Mouse (Mus musculus) limb, embryonic 15.5 days (tissue): ENCODE results near the gene Ppp4r1. TPM values are rescaled to one million over a fixed set of nuclear protein-coding genes. Genes with fewer than 3 reads are reported as not detected.

Experiments
- ATAC-seq: fragments of 200-750 bp; cut with Nextera tagmentation; 2 replicates; pipeline ENCODE4 v1.8.0; 2017; ENCODE audit warnings: low read depth, moderate TSS enrichment; ENCODE audit not compliant: insufficient number of reproducible peaks, low FRiP score, low TSS enrichment
- H3K27ac ChIP-seq: fragments of 300-500 bp; sonication (generic); 2 replicates; pipeline ENCODE4 v1.5.1; 2015; ENCODE audit warnings: moderate library complexity, mild to moderate bottlenecking, inconsistent platforms
- H3K27me3 ChIP-seq: fragments of 300-500 bp; sonication (generic); 2 replicates; pipeline ENCODE4 v1.6.1; 2015; ENCODE audit warnings: inconsistent platforms
- H3K36me3 ChIP-seq: fragments of 300-500 bp; sonication (generic); 2 replicates; pipeline ENCODE4 v1.6.1; 2015; ENCODE audit warnings: inconsistent platforms
- H3K4me1 ChIP-seq: fragments of 300-500 bp; sonication (generic); 2 replicates; pipeline ENCODE4 v1.6.1; 2015; ENCODE audit warnings: inconsistent platforms
- H3K4me2 ChIP-seq: fragments of 300-500 bp; sonication (generic); 2 replicates; pipeline ENCODE4 v1.6.1; 2015; ENCODE audit warnings: mild to moderate bottlenecking, inconsistent platforms
- H3K4me3 ChIP-seq: fragments of 300-500 bp; sonication (generic); 2 replicates; pipeline ENCODE4 v1.5.1; 2015; ENCODE audit warnings: mild to moderate bottlenecking, inconsistent platforms
- H3K9ac ChIP-seq: fragments of 300-500 bp; sonication (generic); 2 replicates; pipeline ENCODE4 v1.6.1; 2015; ENCODE audit warnings: inconsistent platforms
- H3K9me3 ChIP-seq: fragments of 300-500 bp; sonication (generic); 2 replicates; pipeline ENCODE4 v1.6.1; 2016; ENCODE audit warnings: inconsistent platforms
- WGBS: fragments of 180-500 bp; shearing (Covaris S2); methylation state at CpG from one replicate; pipeline ENCODE4 v1.1.7; 2015; 5-methylcytosine and 5-hydroxymethylcytosine counted together
- polyA plus RNA-seq: library from polyadenylated mRNA; unstranded; fragments of >200 nt; fragmentation: Nextera tagmentation; extraction: Ambion mirVana; gene quantifications from 2 replicates; pipeline ENCODE4 v1.2.1, GENCODE M21; 2015

Gene Ppp4r1
- polyA plus RNA-seq, 1 experiment from 2014 or later = 37.7 TPM

DNA sequence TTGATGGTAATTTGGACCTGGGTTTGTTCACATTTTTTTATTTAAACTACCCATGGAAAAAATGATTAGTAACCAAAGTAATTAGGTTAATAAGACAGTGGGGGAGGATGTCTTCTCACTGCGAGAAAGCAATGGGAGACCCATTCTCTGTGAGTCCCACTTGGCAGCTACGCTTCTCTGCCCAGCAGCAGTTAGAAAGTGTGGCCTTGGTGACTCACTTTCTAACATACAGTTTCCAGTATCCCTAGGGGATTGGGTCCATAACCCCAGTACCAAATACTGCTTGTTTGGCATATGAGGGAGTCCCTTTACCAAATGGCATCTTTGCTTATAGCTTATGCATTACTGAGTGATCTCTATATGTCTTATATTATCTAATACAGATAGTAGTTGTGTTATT is 8.8 kb downstream of the Ppp4r1 start:
- Histone ChIP-seq H3K9me3 (no peaks in the 10 kb centered on the region), H3K4me3 (no peak overlapping the region), H3K27ac (no peak overlapping the region), H3K36me3 (peaks cover 11% of the 10 kb centered on the region; the same call in 1 of the 2 replicates), H3K27me3 (no peaks in the 10 kb centered on the region), H3K4me1 (peaks cover 4% of the 10 kb centered on the region; the same call in 1 of the 2 replicates), H3K9ac (no peak overlapping the region), H3K4me2 (no peak overlapping the region)
- WGBS = 89% methylated on average over 2 of the region's 2 CpGs
- no peak for ATAC-seq

DNA sequence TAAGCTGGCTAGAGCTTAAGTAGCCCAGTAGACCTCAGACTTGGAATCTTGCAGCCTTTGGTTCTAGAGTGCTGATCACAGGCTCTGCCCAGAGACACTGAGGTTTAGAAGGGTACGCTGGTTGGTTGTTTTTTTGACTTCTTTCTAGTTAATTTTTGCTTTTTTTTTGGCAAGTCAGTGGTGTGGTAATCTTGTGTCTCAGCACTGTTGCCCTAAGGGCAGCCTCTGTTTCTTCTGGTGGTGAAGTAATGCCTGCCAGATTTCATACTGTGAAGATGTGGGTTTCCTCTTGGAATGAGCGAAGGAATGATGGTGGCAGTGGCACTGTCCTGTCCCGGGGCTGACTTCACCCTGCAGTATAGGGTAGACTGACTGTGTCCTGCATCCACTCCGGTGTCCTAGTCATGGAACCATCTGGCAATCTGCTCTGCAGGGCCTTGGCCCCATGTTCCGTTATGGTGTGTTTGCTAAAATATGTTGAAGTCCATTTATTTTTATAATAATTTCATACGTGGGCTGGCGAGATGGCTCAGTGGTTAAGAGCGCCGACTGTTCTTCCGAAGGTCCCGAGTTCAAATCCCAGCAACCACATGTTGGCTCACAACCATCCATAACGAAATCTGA is 11.0 kb downstream of the Ppp4r1 start:
- H3K4me2 ChIP-seq = no peak overlapping the region
- no peak overlapping the region for H3K9ac ChIP-seq
- H3K27me3 ChIP-seq = no peaks in the 10 kb centered on the region
- 90% methylated on average over 12 of the region's 12 CpGs for WGBS
- 0 out of 2 replicates have a peak, but pooled peaks cover 7% of the 10 kb centered on the region for H3K36me3 ChIP-seq
- no peak for ATAC-seq
- no peak overlapping the region for H3K27ac ChIP-seq
- H3K4me1 ChIP-seq = peaks cover 4% of the 10 kb centered on the region; the same call in 1 of the 2 replicates
- no peak overlapping the region for H3K4me3 ChIP-seq
- H3K9me3 ChIP-seq = no peaks in the 10 kb centered on the region

DNA sequence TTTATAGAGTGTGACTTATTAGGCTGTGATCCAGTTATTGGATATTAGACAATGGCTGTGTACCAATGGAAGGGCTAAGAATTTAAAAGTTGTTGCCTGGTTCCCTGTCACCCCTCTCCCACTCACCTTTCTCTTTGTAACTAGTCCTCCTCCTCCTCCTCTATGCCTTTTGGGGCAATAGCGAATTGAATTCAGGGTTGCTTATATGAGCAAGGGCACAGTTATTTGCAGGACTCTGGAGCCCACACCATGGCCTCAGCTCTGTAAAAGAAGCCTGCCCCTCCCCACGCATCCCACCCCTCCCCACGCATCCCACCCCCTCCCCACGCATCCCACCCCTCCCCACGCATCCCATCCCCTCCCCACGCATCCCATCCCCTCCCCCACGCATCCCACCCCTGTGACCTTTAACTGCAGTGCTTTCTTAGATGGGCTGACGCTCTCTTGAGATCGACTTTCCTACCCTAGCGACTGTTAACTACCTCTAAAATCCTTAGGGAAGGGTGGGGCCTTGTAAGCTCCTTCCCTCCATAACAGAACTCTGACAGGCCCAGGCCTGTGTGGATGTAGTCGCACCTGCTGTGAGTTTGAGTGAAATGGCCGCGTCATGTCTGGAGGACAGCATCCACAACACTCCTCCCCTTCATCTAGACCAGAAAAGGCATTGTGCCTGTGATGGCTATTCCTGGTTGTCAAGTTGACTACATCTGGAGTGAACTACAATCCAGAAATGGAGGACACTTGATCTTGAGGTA is 11.9 kb downstream of the Ppp4r1 start:
- no peak overlapping the region for H3K4me3 ChIP-seq
- no peaks in the 10 kb centered on the region; the same call in 1 of the 2 replicates for H3K4me1 ChIP-seq
- no peak for ATAC-seq
- H3K4me2 ChIP-seq = no peak overlapping the region
- 0 out of 2 replicates have a peak, but pooled peaks cover 7% of the 10 kb centered on the region for H3K36me3 ChIP-seq
- no peak overlapping the region for H3K27ac ChIP-seq
- 78% methylated on average over 13 of the region's 13 CpGs for WGBS
- no peaks in the 10 kb centered on the region for H3K27me3 ChIP-seq
- no peaks in the 10 kb centered on the region for H3K9me3 ChIP-seq
- H3K9ac ChIP-seq = no peak overlapping the region

DNA sequence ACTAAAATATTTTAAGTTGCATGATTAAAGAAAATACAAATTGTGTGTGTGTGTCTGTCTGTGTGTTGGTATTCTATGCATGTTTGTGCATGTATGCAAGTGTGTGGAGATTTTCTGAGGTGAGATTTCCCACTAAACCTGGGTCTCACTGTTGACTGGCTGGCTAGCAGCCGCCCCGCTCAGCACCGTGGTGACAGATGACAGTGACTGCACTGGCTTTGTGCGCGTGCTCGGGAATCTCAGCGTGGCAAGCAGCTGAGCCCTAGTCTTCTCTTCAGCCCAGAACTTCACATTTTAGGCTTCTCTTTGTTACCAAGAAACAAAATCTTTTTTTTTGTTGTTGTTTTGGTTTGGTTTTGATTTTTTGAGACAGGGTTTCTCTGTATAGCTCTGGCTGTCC is 13.7 kb downstream of the Ppp4r1 start:
- H3K27ac ChIP-seq = no peak overlapping the region
- no peak overlapping the region for H3K4me3 ChIP-seq
- no peak overlapping the region for H3K4me2 ChIP-seq
- no peaks in the 10 kb centered on the region; the same call in 1 of the 2 replicates for H3K4me1 ChIP-seq
- no peak overlapping the region for H3K9ac ChIP-seq
- no peak for ATAC-seq
- 0 out of 2 replicates have a peak, but pooled peaks cover 7% of the 10 kb centered on the region for H3K36me3 ChIP-seq
- H3K9me3 ChIP-seq = no peaks in the 10 kb centered on the region
- WGBS = 86% methylated on average over 7 of the region's 7 CpGs
- no peaks in the 10 kb centered on the region for H3K27me3 ChIP-seq

DNA sequence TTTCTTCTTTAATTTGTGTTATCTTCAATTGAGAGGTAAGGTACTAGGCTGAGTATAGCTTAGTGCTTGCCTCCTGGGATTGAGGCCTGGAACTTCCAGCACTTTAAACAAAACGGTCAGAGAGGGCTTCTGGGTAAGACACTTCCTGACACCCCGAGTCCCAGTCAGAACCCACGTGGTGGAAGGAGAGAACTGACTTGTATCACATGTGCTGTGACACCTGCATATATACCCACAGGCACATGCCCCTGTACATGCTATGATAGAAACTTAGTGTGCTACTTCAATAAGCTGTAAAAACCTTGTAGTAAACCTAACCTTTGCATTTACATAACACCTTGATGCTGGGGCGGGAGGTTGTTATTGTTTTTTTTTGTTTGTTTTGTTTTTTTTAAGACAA is 16.1 kb downstream of the Ppp4r1 start:
- H3K9ac ChIP-seq = no peak overlapping the region
- no peaks in the 10 kb centered on the region; the same call in 1 of the 2 replicates for H3K4me1 ChIP-seq
- no peak overlapping the region for H3K4me3 ChIP-seq
- 0 out of 2 replicates have a peak, but pooled peaks cover 7% of the 10 kb centered on the region for H3K36me3 ChIP-seq
- no peaks in the 10 kb centered on the region for H3K9me3 ChIP-seq
- 67% methylated on average over 4 of the region's 4 CpGs for WGBS
- no peak overlapping the region for H3K4me2 ChIP-seq
- H3K27ac ChIP-seq = no peak overlapping the region
- H3K27me3 ChIP-seq = no peaks in the 10 kb centered on the region
- no peak for ATAC-seq

DNA sequence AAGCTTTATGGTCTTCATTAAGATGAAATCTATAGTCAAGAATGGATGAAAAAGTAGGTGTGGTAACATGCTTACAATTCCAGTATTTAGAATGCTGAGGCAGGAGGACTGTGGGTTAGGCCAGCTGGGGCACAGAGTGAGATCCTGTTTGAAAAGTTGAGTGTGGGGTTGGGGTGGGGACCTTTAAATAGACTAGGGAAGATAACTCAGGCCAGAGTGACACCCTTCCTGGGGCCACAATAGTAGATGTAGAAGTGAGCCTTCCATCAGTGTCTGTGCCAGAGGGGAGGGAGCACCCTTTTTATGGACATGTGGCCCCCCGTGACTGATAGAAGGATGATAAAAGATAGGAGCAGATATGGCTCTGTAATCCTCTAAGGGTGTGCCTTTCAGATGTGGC is 17.0 kb downstream of the Ppp4r1 start:
- no peak for ATAC-seq
- Histone ChIP-seq H3K9me3 (no peaks in the 10 kb centered on the region), H3K9ac (no peak overlapping the region), H3K36me3 (0 out of 2 replicates have a peak, but pooled peaks cover 7% of the 10 kb centered on the region), H3K27ac (no peak overlapping the region), H3K4me3 (no peak overlapping the region), H3K4me2 (no peak overlapping the region), H3K4me1 (no peaks in the 10 kb centered on the region; the same call in 1 of the 2 replicates), H3K27me3 (no peaks in the 10 kb centered on the region)
- 81% methylated on average over 1 of the region's 1 CpGs for WGBS

DNA sequence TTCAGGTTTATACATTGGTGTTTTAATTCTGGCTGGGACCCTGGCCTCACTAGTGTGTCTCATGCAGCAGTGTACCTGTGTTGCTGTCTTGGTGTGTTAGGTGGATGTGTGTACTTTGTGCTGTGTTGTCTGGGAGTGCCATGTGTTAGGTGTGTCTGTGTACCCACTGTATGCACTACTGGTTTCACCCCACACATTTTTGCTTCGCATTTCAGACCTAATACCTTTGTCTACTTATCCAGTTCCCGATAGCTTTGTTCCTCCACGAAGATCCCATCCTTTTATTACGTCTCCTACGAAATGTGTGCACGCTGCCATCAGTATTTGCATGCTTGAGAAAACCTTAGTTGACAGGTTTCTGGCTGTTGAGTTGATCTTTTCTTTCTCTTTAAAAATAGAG is 18.1 kb downstream of the Ppp4r1 start:
- Histone ChIP-seq H3K36me3 (peaks cover 4% of the 10 kb centered on the region; the same call in 1 of the 2 replicates), H3K27ac (no peak overlapping the region), H3K4me1 (no peaks in the 10 kb centered on the region), H3K4me3 (no peak overlapping the region), H3K27me3 (no peaks in the 10 kb centered on the region), H3K9me3 (no peaks in the 10 kb centered on the region), H3K4me2 (no peak overlapping the region), H3K9ac (no peak overlapping the region)
- 92% methylated on average over 6 of the region's 6 CpGs for WGBS
- ATAC-seq = no peak

DNA sequence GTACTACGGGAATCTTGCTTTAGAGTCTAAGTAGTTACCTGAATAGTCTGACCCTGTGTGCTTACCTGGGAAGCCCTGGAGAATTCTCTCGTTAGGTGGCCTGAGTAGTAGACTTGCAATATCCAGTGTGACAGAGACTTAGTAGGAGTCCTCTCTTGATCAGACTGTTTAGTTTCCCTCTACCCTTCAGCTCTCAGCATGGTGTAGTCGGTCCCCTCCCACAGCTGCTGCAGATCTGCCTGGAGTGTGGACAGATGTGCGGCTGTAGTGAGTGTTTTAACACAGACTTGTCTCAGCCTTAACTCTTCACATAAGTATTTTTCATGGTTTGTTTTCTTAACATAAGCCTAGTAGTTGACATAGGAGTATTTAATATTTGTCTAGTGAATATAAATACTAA is 19.7 kb downstream of the Ppp4r1 start:
- WGBS = 78% methylated on average over 4 of the region's 4 CpGs
- H3K9ac ChIP-seq = no peak overlapping the region
- H3K4me2 ChIP-seq = no peak overlapping the region

DNA sequence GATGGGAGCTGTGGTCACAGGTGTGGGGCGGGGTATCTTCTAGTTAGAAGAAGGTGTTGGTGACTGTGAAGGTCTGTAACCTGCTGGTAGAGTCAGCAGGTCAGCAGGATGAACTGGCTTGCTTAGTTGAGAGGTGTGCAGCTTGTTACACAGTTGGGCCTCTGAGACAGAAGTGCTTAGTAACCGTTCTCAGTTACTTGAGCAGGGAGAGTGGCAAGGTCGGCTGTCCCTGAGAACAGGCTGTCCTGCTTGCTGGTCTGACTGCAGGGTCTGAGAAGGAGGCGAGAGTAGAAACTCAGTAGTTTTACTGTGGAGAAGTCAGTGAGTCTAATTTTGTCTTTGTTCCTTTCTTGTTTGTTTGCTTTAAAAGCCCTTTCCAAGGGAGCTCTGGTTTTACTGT is 23.6 kb downstream of the Ppp4r1 start:
- Histone ChIP-seq H3K4me2 (no peak overlapping the region), H3K9me3 (no peaks in the 10 kb centered on the region), H3K27me3 (no peaks in the 10 kb centered on the region), H3K27ac (no peak overlapping the region), H3K9ac (no peak overlapping the region), H3K4me3 (no peak overlapping the region), H3K36me3 (peaks cover 16% of the 10 kb centered on the region; the same call in 1 of the 2 replicates), H3K4me1 (no peaks in the 10 kb centered on the region)
- ATAC-seq = no peak
- WGBS = 63% methylated on average over 4 of the region's 4 CpGs

More for the DNA sequence above, 19.7 kb downstream of the Ppp4r1 start:
- H3K4me1 ChIP-seq = no peaks in the 10 kb centered on the region
- H3K4me3 ChIP-seq = no peak overlapping the region
- no peak overlapping the region for H3K27ac ChIP-seq
- no peaks in the 10 kb centered on the region for H3K27me3 ChIP-seq
- peaks cover 5% of the 10 kb centered on the region; the same call in 1 of the 2 replicates for H3K36me3 ChIP-seq
- no peak for ATAC-seq
- no peaks in the 10 kb centered on the region for H3K9me3 ChIP-seq

DNA sequence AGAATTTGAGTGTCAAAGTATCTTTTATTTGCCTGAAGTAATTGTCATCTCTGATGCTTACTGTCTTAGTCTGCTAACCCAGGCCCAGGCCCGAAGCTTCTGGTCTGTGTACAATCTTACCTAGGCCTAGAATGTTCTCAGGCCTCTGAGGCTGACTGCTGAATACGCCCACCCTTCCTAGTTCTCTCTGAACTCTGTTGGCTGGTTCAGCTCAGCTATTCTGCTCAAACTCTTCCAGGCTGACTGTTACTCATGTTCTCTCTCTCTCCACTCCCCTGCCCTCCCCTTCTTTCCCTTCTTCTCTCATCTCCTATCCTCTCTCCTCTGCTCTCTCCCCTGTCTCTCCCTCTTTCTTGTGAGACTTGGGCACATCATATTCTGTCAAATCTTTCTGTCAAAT is 24.0 kb downstream of the Ppp4r1 start:
- Histone ChIP-seq H3K9ac (no peak overlapping the region), H3K4me1 (no peaks in the 10 kb centered on the region), H3K27me3 (no peaks in the 10 kb centered on the region), H3K27ac (no peak overlapping the region), H3K36me3 (peaks cover 19% of the 10 kb centered on the region; the same call in 1 of the 2 replicates), H3K9me3 (no peaks in the 10 kb centered on the region), H3K4me2 (no peak overlapping the region), H3K4me3 (no peak overlapping the region)
- WGBS = 76% methylated on average over 2 of the region's 2 CpGs
- ATAC-seq = no peak

DNA sequence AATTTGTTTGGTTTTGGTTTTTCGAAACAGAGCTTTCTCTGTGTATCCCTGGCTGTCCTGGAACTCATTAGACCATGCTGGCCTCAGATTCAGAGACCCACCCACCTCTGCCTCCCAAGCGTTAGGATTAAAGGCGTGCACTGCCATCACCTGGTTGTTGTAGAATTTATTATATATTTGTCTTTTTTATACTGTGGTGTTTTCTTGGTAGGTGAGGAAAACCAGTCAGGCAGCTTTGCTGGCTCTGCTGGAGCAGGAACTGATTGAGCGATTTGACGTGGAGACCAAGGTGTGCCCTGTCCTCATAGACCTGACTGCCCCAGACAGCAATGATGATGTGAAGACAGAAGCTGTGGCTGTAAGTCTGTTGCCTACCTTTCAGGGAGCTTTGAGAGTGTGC is 28.7 kb downstream of the Ppp4r1 start:
- no peak for ATAC-seq
- no peaks in the 10 kb centered on the region for H3K4me1 ChIP-seq
- 60% methylated on average over 5 of the region's 5 CpGs for WGBS
- no peaks in the 10 kb centered on the region for H3K27me3 ChIP-seq
- no peaks in the 10 kb centered on the region for H3K9me3 ChIP-seq
- no peak overlapping the region for H3K27ac ChIP-seq
- peaks cover 53% of the 10 kb centered on the region for H3K36me3 ChIP-seq
- H3K4me3 ChIP-seq = no peak overlapping the region
- H3K9ac ChIP-seq = no peak overlapping the region
- H3K4me2 ChIP-seq = no peak overlapping the region

DNA sequence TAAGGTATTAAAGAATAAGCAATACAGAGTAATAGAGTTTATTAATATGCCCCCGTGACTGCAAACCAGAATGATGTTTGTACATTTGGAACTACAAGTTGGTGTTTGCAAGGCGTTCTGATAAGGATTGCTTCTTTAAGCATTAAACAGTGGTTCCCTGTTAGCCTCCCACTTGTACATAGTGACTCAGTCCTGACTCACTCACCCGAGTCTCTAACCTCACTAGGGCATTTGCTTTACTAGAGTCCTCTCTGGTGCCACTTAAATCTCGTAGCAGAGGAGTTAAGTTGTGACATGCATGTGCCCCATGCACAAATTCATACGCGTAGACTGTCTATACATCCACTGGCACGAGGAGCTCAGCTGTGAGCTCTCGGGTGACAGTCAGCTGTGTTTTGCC is 31.4 kb downstream of the Ppp4r1 start:
- Histone ChIP-seq H3K9me3 (no peaks in the 10 kb centered on the region), H3K4me2 (no peak overlapping the region), H3K4me1 (no peaks in the 10 kb centered on the region), H3K27me3 (no peaks in the 10 kb centered on the region), H3K9ac (no peak overlapping the region), H3K36me3 (peaks cover 72% of the 10 kb centered on the region), H3K27ac (no peak overlapping the region), H3K4me3 (no peak overlapping the region)
- ATAC-seq = no peak
- WGBS = 92% methylated on average over 8 of the region's 8 CpGs
